Mouse (Mus musculus) C2C12 (cell line): ENCODE measurements around the gene Lif.

Experiments used
- CTCF ChIP-seq: IDR thresholded peaks from one replicate; pipeline ENCODE4 v1.5.1; 2011; ENCODE audit not compliant: control insufficient read depth, insufficient read depth, insufficient read length
- MYOD1 ChIP-seq: IDR thresholded peaks from one replicate; pipeline ENCODE4 v1.6.1; 2011; ENCODE audit warnings: low read depth; ENCODE audit not compliant: control insufficient read depth, insufficient read length
- MYOG ChIP-seq: IDR thresholded peaks from one replicate; pipeline ENCODE4 v1.6.1; 2011; ENCODE audit not compliant: control insufficient read depth, insufficient read length; ENCODE audit errors: extremely low read depth
- USF1 ChIP-seq: IDR thresholded peaks from one replicate; pipeline ENCODE4 v1.6.1; 2011; ENCODE audit warnings: low read depth, mild to moderate bottlenecking, control low read depth, moderate library complexity

DNA sequence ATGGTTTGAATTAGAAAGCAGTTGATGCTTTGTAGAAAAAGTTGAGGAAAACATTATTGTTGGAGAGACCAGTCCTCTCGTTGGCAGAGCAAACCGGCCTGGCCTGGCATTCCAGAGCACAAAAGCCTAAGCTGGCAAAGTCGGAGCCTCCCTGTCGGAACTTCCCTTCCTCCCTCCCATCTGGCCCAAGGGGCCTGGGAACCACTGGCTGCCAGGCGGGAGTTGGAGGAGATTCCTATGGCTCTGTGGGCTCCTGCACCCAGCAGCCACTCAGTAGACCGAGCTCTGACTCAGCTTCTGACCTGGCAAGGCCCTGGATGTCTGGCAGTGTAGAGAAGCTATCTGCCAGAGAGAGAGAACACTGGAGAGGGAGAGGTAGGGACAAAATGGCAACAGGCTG is 34.3 kb downstream of the Lif start:
- TF ChIP-seq CTCF (no peak), USF1 (no peak), MYOD1 (no peak), MYOG (no peak)
